Mouse (Mus musculus): ENCODE results near the gene Zfp362. TPM values are rescaled to one million over a fixed set of nuclear protein-coding genes. Genes with fewer than 3 reads are reported as not detected.

The Zfp362 gene
- polyA plus RNA-seq, 1 experiment from 2014 or later, result 31.7 TPM

DNA sequence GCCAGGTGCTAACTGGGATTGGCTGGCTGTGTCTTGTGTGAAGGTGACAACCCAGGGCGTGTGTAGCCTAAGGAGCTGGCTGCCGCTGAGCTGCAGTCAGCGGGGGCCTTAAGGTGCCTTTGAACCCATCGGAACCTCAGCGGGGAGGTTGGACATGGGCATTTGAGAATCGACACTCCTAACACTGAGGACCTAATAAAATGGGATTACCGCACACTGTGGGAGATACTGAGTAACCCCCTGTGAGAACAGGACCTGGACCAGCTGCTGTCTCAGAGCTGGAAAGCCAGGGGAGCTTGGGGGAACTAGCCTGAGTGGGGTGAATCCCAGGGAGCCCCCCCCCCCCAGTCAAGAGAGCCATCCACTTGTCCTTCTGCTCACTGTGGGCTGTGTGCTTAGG lies 52.3 kb downstream of the Zfp362 start:
- Histone ChIP-seq H3K4me3 (ENCODE audit: low read depth, low read length) (no peak overlapping the region), H3K27me3 (ENCODE audit: control insufficient read depth, insufficient read depth, low read length) (no peaks in the 10 kb centered on the region), H3K9ac (ENCODE audit: low read length) (no peak overlapping the region), H3K4me2 (no peak overlapping the region), H3K36me3 (ENCODE audit: control insufficient read depth, insufficient read depth, low read length) (peaks cover 44% of the 10 kb centered on the region), H3K9me3 (ENCODE audit: control insufficient read depth, low read length) (no peaks in the 10 kb centered on the region), H3K27ac (ENCODE audit: low read depth, low read length) (no peak overlapping the region), H3K4me1 (ENCODE audit: control insufficient read depth, insufficient read depth, low read length) (peaks cover 2% of the 10 kb centered on the region; the same call in 1 of the 2 replicates)
- DNase-seq (ENCODE audit: low spot score, missing footprints), result no peak
- ATAC-seq (ENCODE audit: low FRiP score), result no peak
- WGBS, result 89% methylated on average over 7 of the region's 7 CpGs

DNA sequence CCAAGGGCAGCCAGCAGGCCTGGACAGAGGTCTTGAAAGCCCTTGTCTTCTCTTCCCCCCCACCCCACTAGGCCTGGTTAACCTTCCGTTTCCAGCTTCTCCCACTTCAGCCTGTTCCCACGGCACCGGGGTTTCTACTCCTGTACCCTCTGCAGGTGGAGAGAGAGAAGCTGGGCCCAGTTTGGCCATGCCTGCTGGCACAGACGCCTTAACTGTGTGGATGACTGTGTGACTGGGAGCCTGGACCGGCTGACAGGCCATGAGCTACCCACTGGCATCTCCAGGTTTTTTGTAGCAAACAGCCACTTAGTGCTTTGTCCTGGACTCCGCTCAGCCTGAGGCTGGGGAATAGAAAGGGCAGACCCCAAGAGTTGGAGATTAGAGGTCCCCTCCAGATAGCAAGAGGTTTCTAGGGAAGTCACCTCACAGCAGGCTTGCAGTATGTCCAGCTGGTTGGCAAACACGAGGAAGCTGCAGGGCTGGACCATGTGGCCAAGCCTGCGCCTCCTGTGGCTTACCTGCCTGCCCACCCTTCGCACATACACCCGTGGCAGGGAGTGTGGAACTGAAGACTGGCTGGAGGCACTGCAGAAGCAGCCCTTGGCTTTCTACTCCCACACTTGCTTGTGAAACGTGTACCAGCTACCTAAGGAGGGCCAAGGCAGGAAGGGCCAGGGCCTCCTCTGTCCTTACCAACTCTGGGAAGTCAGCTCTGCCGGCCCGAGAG lies 53.7 kb downstream of the Zfp362 start:
- ATAC-seq (ENCODE audit: low FRiP score) (no peak), DNase-seq (ENCODE audit: low spot score, missing footprints) (no peak)
- no peak overlapping the region for H3K4me3 ChIP-seq (ENCODE audit: low read depth, low read length)
- no peak overlapping the region for H3K9ac ChIP-seq (ENCODE audit: low read length)
- WGBS, result 92% methylated on average over 13 of the region's 13 CpGs
- no peak overlapping the region for H3K27ac ChIP-seq (ENCODE audit: low read depth, low read length)
- H3K9me3 ChIP-seq (ENCODE audit: control insufficient read depth, low read length), result no peaks in the 10 kb centered on the region
- peaks cover 2% of the 10 kb centered on the region; the same call in 1 of the 2 replicates for H3K4me1 ChIP-seq (ENCODE audit: control insufficient read depth, insufficient read depth, low read length)
- H3K4me2 ChIP-seq, result no peak overlapping the region
- H3K27me3 ChIP-seq (ENCODE audit: control insufficient read depth, insufficient read depth, low read length), result no peaks in the 10 kb centered on the region
- H3K36me3 ChIP-seq (ENCODE audit: control insufficient read depth, insufficient read depth, low read length), result peaks cover 57% of the 10 kb centered on the region

DNA sequence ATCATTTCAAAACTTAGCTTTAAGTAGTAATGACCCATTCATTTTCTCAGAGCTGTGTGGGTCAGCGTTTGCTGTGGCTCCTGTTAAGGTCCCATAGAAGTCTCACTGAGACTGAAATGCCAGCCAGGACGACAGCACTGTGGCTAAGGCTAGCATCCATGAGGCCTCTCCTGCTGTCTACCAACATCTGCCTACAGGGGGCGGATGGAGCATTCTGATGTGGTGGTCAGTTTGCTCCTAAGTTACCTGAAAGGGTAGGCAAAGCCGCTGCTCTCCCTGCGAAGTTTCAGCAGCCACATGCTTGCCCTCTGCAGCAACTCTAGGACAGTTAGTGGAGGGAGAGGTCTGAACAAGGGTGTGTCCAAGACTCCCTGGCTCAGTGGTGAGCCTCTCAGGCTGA lies 54.8 kb downstream of the Zfp362 start:
- Histone ChIP-seq H3K27ac (ENCODE audit: low read depth, low read length) (no peak overlapping the region), H3K27me3 (ENCODE audit: control insufficient read depth, insufficient read depth, low read length) (no peaks in the 10 kb centered on the region), H3K4me2 (no peak overlapping the region), H3K4me3 (ENCODE audit: low read depth, low read length) (no peak overlapping the region), H3K36me3 (ENCODE audit: control insufficient read depth, insufficient read depth, low read length) (peaks cover 69% of the 10 kb centered on the region), H3K9ac (ENCODE audit: low read length) (no peak overlapping the region), H3K9me3 (ENCODE audit: control insufficient read depth, low read length) (no peaks in the 10 kb centered on the region), H3K4me1 (ENCODE audit: control insufficient read depth, insufficient read depth, low read length) (peaks cover 2% of the 10 kb centered on the region; the same call in 1 of the 2 replicates)
- DNase-seq (ENCODE audit: low spot score, missing footprints) (no peak), ATAC-seq (ENCODE audit: low FRiP score) (no peak)
- WGBS, result 61% methylated on average over 5 of the region's 5 CpGs

DNA sequence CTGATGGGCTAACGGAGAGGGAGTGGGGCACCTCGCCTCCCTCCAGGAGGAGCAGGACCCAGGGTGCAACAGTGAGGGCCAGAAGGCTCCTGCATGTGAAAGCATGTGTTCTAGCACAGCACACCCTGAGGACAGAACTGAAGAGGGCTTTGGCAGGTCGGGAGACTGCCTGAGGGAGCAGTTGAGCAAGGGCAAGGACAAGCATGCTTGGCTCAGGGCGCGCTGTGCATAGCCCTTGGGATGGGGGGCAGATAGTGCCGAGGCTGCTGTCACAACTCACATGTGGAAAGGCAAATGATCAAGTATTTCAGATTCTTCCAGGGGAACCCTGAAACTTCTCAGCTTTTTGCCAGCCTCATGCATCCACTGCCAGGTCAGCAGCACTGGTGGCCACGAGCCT lies 57.5 kb downstream of the Zfp362 start:
- no peak overlapping the region for H3K4me3 ChIP-seq (ENCODE audit: low read depth, low read length)
- H3K27me3 ChIP-seq (ENCODE audit: control insufficient read depth, insufficient read depth, low read length), result no peaks in the 10 kb centered on the region
- no peak overlapping the region for H3K27ac ChIP-seq (ENCODE audit: low read depth, low read length)
- DNase-seq (ENCODE audit: low spot score, missing footprints), result no peak
- no peaks in the 10 kb centered on the region for H3K4me1 ChIP-seq (ENCODE audit: control insufficient read depth, insufficient read depth, low read length)
- H3K9ac ChIP-seq (ENCODE audit: low read length), result no peak overlapping the region
- no peaks in the 10 kb centered on the region for H3K9me3 ChIP-seq (ENCODE audit: control insufficient read depth, low read length)
- WGBS, result 93% methylated on average over 7 of the region's 7 CpGs
- no peak overlapping the region for H3K4me2 ChIP-seq
- ATAC-seq (ENCODE audit: low FRiP score), result no peak
- H3K36me3 ChIP-seq (ENCODE audit: control insufficient read depth, insufficient read depth, low read length), result peaks cover 80% of the 10 kb centered on the region

GRCm38 (mm10) chr4:128747614-128748270 lies 58.1 kb downstream of the Zfp362 start:
- DNase-seq (ENCODE audit: low spot score, missing footprints) (no peak), ATAC-seq (ENCODE audit: low FRiP score) (no peak)
- no peak overlapping the region for H3K27ac ChIP-seq (ENCODE audit: low read depth, low read length)
- H3K4me1 ChIP-seq (ENCODE audit: control insufficient read depth, insufficient read depth, low read length), result no peaks in the 10 kb centered on the region
- no peak overlapping the region for H3K4me3 ChIP-seq (ENCODE audit: low read depth, low read length)
- no peak overlapping the region for H3K4me2 ChIP-seq
- 92% methylated on average over 22 of the region's 22 CpGs for WGBS
- H3K9ac ChIP-seq (ENCODE audit: low read length), result no peak overlapping the region
- H3K36me3 ChIP-seq (ENCODE audit: control insufficient read depth, insufficient read depth, low read length), result peaks cover 76% of the 10 kb centered on the region
- H3K27me3 ChIP-seq (ENCODE audit: control insufficient read depth, insufficient read depth, low read length), result no peaks in the 10 kb centered on the region
- no peaks in the 10 kb centered on the region for H3K9me3 ChIP-seq (ENCODE audit: control insufficient read depth, low read length)

- 94% methylated on average over 8 of the region's 8 CpGs for WGBS
- no peak for ATAC-seq (ENCODE audit: low FRiP score)
- Histone ChIP-seq H3K9me3 (ENCODE audit: control insufficient read depth, low read length) (no peaks in the 10 kb centered on the region), H3K36me3 (ENCODE audit: control insufficient read depth, insufficient read depth, low read length) (peaks cover 56% of the 10 kb centered on the region), H3K4me3 (ENCODE audit: low read depth, low read length) (no peak overlapping the region), H3K27ac (ENCODE audit: low read depth, low read length) (no peak overlapping the region), H3K4me2 (no peak overlapping the region), H3K9ac (ENCODE audit: low read length) (no peak overlapping the region), H3K4me1 (ENCODE audit: control insufficient read depth, insufficient read depth, low read length) (peaks cover 4% of the 10 kb centered on the region), H3K27me3 (ENCODE audit: control insufficient read depth, insufficient read depth, low read length) (no peaks in the 10 kb centered on the region)
- no peak for DNase-seq (ENCODE audit: low spot score, missing footprints)
These were observed 60.7 kb downstream of the Zfp362 start for GRCm38 (mm10) chr4:128745160-128745559.

GRCm38 (mm10) chr4:128743031-128743626 lies 62.7 kb downstream of the Zfp362 start:
- no peak overlapping the region for H3K4me2 ChIP-seq
- no peak overlapping the region for H3K27ac ChIP-seq (ENCODE audit: low read depth, low read length)
- WGBS, result 82% methylated on average over 12 of the region's 12 CpGs
- no peak overlapping the region for H3K9ac ChIP-seq (ENCODE audit: low read length)
- H3K9me3 ChIP-seq (ENCODE audit: control insufficient read depth, low read length), result no peaks in the 10 kb centered on the region
- peaks cover 39% of the 10 kb centered on the region for H3K36me3 ChIP-seq (ENCODE audit: control insufficient read depth, insufficient read depth, low read length)
- ATAC-seq (ENCODE audit: low FRiP score) (no peak), DNase-seq (ENCODE audit: low spot score, missing footprints) (no peak)
- H3K4me3 ChIP-seq (ENCODE audit: low read depth, low read length), result no peak overlapping the region
- H3K27me3 ChIP-seq (ENCODE audit: control insufficient read depth, insufficient read depth, low read length), result no peaks in the 10 kb centered on the region
- peaks cover 7% of the 10 kb centered on the region for H3K4me1 ChIP-seq (ENCODE audit: control insufficient read depth, insufficient read depth, low read length)

DNA sequence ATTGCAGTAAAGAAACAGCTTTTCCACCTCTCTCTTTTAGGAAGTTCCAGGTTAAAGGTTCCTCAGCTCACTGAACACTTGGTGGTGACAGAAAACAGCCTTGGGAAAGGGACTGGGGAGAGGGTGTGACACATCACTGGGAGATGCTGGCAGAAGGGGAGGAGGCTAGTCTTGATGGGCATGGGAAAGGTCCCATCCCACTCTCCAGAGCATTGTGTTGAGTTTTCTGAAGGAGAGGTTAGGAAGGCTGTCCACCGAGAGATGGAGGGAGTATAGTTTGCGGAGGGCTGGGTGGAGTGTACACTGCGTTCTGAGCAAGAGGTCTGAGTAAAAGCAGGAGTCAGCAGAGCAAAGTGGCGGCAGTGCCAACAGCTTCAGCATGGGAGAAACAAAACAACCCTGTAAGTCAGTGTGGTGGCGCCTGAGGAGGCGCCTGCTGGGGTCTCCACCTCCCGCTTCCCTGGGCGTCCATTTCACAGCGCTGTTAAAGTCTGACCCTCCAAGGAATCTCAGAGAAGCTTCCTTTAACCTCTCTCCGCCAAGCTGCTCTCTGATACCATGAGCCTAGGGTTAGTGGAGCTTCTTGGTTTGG lies 63.4 kb downstream of the Zfp362 start:
- H3K27ac ChIP-seq (ENCODE audit: low read depth, low read length), result no peak overlapping the region
- peak overlapping the region; percentile 12; the same call in 1 of the 2 replicates for H3K9ac ChIP-seq (ENCODE audit: low read length)
- peaks cover 32% of the 10 kb centered on the region for H3K36me3 ChIP-seq (ENCODE audit: control insufficient read depth, insufficient read depth, low read length)
- H3K27me3 ChIP-seq (ENCODE audit: control insufficient read depth, insufficient read depth, low read length), result no peaks in the 10 kb centered on the region
- ATAC-seq (ENCODE audit: low FRiP score) (no peak), DNase-seq (ENCODE audit: low spot score, missing footprints) (no peak)
- 56% methylated on average over 10 of the region's 10 CpGs for WGBS
- peaks cover 13% of the 10 kb centered on the region for H3K4me1 ChIP-seq (ENCODE audit: control insufficient read depth, insufficient read depth, low read length)
- H3K4me3 ChIP-seq (ENCODE audit: low read depth, low read length), result no peak overlapping the region
- no peak overlapping the region for H3K4me2 ChIP-seq
- H3K9me3 ChIP-seq (ENCODE audit: control insufficient read depth, low read length), result no peaks in the 10 kb centered on the region

GRCm38 (mm10) chr4:128741906-128742305 lies 63.9 kb downstream of the Zfp362 start:
- no peak overlapping the region for H3K4me2 ChIP-seq
- DNase-seq (ENCODE audit: low spot score, missing footprints) (no peak), ATAC-seq (ENCODE audit: low FRiP score) (no peak)
- H3K27me3 ChIP-seq (ENCODE audit: control insufficient read depth, insufficient read depth, low read length), result no peaks in the 10 kb centered on the region
- H3K4me1 ChIP-seq (ENCODE audit: control insufficient read depth, insufficient read depth, low read length), result peaks cover 19% of the 10 kb centered on the region
- WGBS, result 40% methylated on average over 5 of the region's 5 CpGs
- H3K9ac ChIP-seq (ENCODE audit: low read length), result no peak overlapping the region
- no peaks in the 10 kb centered on the region for H3K9me3 ChIP-seq (ENCODE audit: control insufficient read depth, low read length)
- peaks cover 26% of the 10 kb centered on the region for H3K36me3 ChIP-seq (ENCODE audit: control insufficient read depth, insufficient read depth, low read length)
- no peak overlapping the region for H3K27ac ChIP-seq (ENCODE audit: low read depth, low read length)
- H3K4me3 ChIP-seq (ENCODE audit: low read depth, low read length), result no peak overlapping the region
